Mouse (Mus musculus) hindbrain, embryonic 13.5 days (tissue): ENCODE data around the gene Eif5. TPM values are rescaled to one million over a fixed set of nuclear protein-coding genes. Genes with fewer than 3 reads are reported as not detected.
A peak's percentile ranks its signal among the peaks of the same experiment; 100 is the strongest.
"Not testable (repeated sequence)": the region's sequence is repeated elsewhere in the genome, so short reads cannot be mapped to it uniquely, and the experiment has no call there.

Experiments used
- ATAC-seq: fragments of 200-750 bp; cut with Nextera tagmentation; 2 replicates; pipeline ENCODE4 v1.8.0; 2017; ENCODE audit warnings: moderate TSS enrichment; ENCODE audit not compliant: low FRiP score
- H3K27ac ChIP-seq: fragments of 300-500 bp; sonication (generic); 2 replicates; pipeline ENCODE4 v1.5.1; 2015; ENCODE audit warnings: inconsistent platforms, mild to moderate bottlenecking, moderate library complexity
- H3K27me3 ChIP-seq: fragments of 300-500 bp; sonication (generic); 2 replicates; pipeline ENCODE4 v1.6.1; 2015; ENCODE audit warnings: mild to moderate bottlenecking, inconsistent platforms
- H3K36me3 ChIP-seq: fragments of 300-500 bp; sonication (generic); 2 replicates; pipeline ENCODE4 v1.6.1; 2015; ENCODE audit warnings: mild to moderate bottlenecking, inconsistent platforms
- H3K4me1 ChIP-seq: fragments of 300-500 bp; sonication (generic); replicated peaks from 2 replicates; pipeline ENCODE4 v1.6.1; 2015; ENCODE audit warnings: inconsistent platforms
- H3K4me2 ChIP-seq: fragments of 300-500 bp; sonication (generic); 2 replicates; pipeline ENCODE4 v1.6.1; 2015; ENCODE audit warnings: inconsistent platforms, mild to moderate bottlenecking, moderate library complexity
- H3K4me3 ChIP-seq: fragments of 300-500 bp; sonication (generic); 2 replicates; pipeline ENCODE4 v1.5.1; 2015; ENCODE audit warnings: mild to moderate bottlenecking, inconsistent platforms
- H3K9ac ChIP-seq: fragments of 300-500 bp; sonication (generic); 2 replicates; pipeline ENCODE4 v1.6.1; 2015; ENCODE audit warnings: mild to moderate bottlenecking, inconsistent platforms
- H3K9me3 ChIP-seq: fragments of 300-500 bp; sonication (generic); 2 replicates; pipeline ENCODE4 v1.6.1; 2016; ENCODE audit warnings: inconsistent platforms
- WGBS: fragments of 180-500 bp; shearing (Covaris S2); methylation state at CpG from one replicate; pipeline ENCODE4 v1.1.7; 2015; 5-methylcytosine and 5-hydroxymethylcytosine counted together
- polyA plus RNA-seq: library from polyadenylated mRNA; unstranded; fragments of >200 nt; fragmentation: Nextera tagmentation; extraction: Ambion mirVana; gene quantifications from 2 replicates; pipeline ENCODE4 v1.2.1, GENCODE M21; 2015

Eif5 gene
- polyA plus RNA-seq, 1 experiment from 2014 or later, result 630 TPM

- ATAC-seq, result no peak
- no peak overlapping the region for H3K27ac ChIP-seq
- no peaks in the 10 kb centered on the region for H3K4me1 ChIP-seq
- no peaks in the 10 kb centered on the region for H3K27me3 ChIP-seq
- H3K4me2 ChIP-seq, result no peak overlapping the region
- H3K4me3 ChIP-seq, result no peak overlapping the region
- peaks cover 9% of the 10 kb centered on the region for H3K36me3 ChIP-seq
- H3K9ac ChIP-seq, result no peak overlapping the region
- WGBS, result 76% methylated on average over 8 of the region's 8 CpGs
- no peaks in the 10 kb centered on the region for H3K9me3 ChIP-seq
Measured at GRCm38 (mm10) chr12:111552342-111552741, 14.5 kb downstream of the Eif5 start.

- Histone ChIP-seq H3K4me2 (no peak overlapping the region), H3K27ac (no peak overlapping the region), H3K27me3 (no peaks in the 10 kb centered on the region), H3K4me3 (no peak overlapping the region), H3K4me1 (peaks cover 9% of the 10 kb centered on the region), H3K9ac (no peak overlapping the region), H3K36me3 (no peaks in the 10 kb centered on the region), H3K9me3 (no peaks in the 10 kb centered on the region)
- 79% methylated on average over 4 of the region's 4 CpGs for WGBS
- no peak for ATAC-seq
Measured at GRCm38 (mm10) chr12:111555357-111555756, 17.5 kb downstream of the Eif5 start.

DNA sequence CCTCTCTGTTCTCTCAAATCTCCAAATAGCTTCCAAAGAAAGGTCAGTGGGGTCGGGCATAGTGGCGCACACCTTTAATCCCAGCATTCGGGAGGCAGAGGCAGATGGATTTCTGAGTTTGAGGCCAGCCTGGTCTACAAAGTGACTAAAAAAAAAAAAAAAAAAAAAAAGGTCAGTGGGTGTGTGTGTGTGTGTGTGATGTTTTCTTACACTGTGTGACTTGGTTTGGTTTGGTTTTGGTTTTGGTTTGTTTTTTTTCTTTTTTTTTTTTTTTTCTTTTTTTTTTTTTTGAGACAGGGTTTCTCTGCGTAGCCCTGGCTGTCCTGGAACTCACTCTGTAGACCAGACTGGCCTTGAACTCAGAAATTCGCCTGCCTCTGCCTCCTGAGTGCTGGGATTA lies 18.1 kb downstream of the Eif5 start:
- H3K27ac ChIP-seq, H3K27me3 ChIP-seq, H3K4me2 ChIP-seq, H3K4me3 ChIP-seq, H3K9me3 ChIP-seq, H3K36me3 ChIP-seq, H3K9ac ChIP-seq, ATAC-seq: not testable (repeated sequence)
- whole genome bisulfite sequencing, result 81% methylated on average over 5 of the region's 5 CpGs
- H3K4me1 ChIP-seq, result peaks cover 11% of the 10 kb centered on the region

GRCm38 (mm10) chr12:111557538-111557937 lies 19.7 kb downstream of the Eif5 start:
- Histone ChIP-seq H3K9ac (peak overlapping the region; percentile 24; the same call in 1 of the 2 replicates), H3K27me3 (no peaks in the 10 kb centered on the region), H3K36me3 (no peaks in the 10 kb centered on the region), H3K4me2 (no peak overlapping the region), H3K4me3 (no peak overlapping the region), H3K9me3 (no peaks in the 10 kb centered on the region), H3K4me1 (peaks cover 11% of the 10 kb centered on the region), H3K27ac (no peak overlapping the region)
- ATAC-seq, result no peak
- 73% methylated on average over 6 of the region's 6 CpGs for WGBS

DNA sequence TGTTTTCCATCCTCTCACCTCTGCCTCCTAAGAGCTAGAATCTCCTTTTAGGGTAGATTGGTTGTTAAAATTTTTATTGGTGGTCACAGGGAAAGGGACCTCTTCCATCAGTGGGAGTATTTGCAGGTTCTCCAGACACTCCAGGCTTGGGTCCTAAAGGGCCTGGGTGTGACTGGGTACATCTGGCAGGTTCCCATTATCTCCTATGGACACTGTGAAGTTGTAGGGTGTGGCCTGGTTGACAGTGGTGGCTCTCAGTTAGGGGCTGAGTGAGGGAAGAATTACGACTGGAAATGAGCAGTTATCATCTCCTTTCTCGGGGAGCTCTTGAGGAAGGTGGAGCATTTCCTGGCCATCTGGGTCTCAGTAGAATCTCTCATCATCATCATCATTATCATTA lies 20.8 kb downstream of the Eif5 start:
- H3K4me3 ChIP-seq, result no peak overlapping the region
- no peak for ATAC-seq
- no peaks in the 10 kb centered on the region for H3K36me3 ChIP-seq
- 74% methylated on average over 2 of the region's 2 CpGs for WGBS
- H3K9ac ChIP-seq, result no peak overlapping the region
- no peak overlapping the region for H3K27ac ChIP-seq
- no peaks in the 10 kb centered on the region for H3K27me3 ChIP-seq
- no peaks in the 10 kb centered on the region for H3K9me3 ChIP-seq
- H3K4me1 ChIP-seq, result peaks cover 11% of the 10 kb centered on the region
- H3K4me2 ChIP-seq, result no peak overlapping the region

DNA sequence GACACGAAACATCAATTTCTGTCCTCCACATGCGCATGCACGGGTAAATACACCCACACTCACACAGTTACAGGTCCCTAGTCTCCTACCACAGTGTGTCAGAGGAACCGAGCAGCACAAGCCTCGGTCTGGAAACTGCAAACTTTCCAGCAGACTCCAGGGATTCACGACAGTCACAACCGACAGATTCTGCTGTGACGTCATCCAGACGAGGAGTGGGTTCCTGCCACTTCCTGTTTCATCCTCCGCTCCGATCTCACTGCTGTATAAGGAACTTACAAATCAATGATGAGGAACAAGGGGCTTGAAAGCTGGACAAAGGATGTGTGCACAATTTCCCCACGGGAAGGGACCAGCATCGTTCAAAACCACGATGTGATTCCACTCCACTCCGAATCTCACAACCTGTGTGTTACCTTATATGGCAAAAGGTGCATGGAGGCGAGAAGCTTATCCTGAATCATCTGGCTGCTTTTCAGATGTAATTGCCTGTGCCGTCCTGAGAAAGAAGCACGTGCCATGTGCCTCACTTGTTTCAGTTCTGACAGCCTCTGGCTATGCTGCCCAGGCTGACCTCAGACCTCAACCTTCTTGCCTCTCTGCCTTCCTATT lies 21.9 kb downstream of the Eif5 start:
- Histone ChIP-seq H3K27ac (peak overlapping the region; percentile 35; the same call in 1 of the 2 replicates), H3K9me3 (no peaks in the 10 kb centered on the region), H3K4me1 (peaks cover 11% of the 10 kb centered on the region), H3K4me3 (no peak overlapping the region), H3K9ac (no peak overlapping the region), H3K36me3 (no peaks in the 10 kb centered on the region), H3K4me2 (peak overlapping the region; percentile 31), H3K27me3 (no peaks in the 10 kb centered on the region)
- ATAC-seq, result no peak
- WGBS, result 65% methylated on average over 18 of the region's 18 CpGs

- peak overlapping the region; percentile 35 for H3K27ac ChIP-seq
- 57% methylated on average over 5 of the region's 5 CpGs for WGBS
- no peak overlapping the region for H3K9ac ChIP-seq
- peaks cover 11% of the 10 kb centered on the region for H3K4me1 ChIP-seq
- no peaks in the 10 kb centered on the region for H3K27me3 ChIP-seq
- no peaks in the 10 kb centered on the region for H3K9me3 ChIP-seq
- ATAC-seq, result no peak
- H3K36me3 ChIP-seq, result no peaks in the 10 kb centered on the region
- no peak overlapping the region for H3K4me3 ChIP-seq
- H3K4me2 ChIP-seq, result no peak overlapping the region
Measured at GRCm38 (mm10) chr12:111560286-111560685, 22.5 kb downstream of the Eif5 start.

DNA sequence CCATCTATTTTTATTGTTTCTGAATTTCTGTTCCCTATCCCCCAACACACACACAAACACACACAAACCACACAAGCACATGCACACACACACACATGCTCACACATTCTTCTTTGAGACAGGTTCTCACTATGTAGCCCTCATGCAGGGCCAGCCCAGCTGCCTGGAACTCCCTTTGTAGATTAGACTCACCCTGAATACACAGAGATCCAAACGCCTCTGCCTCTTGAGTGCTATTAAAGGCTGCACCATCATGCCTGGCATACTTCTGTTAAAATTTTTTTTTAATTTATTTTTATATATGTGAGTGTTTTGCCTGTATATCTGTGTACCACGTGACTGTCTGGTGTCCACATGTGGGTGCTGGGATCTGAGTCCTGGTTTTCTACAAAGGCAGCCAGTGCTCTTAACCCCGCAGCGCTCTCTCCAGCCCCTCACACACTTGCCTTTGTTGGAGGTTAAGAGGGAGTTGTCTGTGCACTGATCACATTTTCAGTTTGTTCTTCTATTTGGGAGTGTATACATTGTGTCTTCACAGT lies 24.5 kb downstream of the Eif5 start:
- Histone ChIP-seq H3K9me3 (no peaks in the 10 kb centered on the region), H3K36me3 (no peaks in the 10 kb centered on the region), H3K4me3 (no peak overlapping the region), H3K27me3 (no peaks in the 10 kb centered on the region), H3K9ac (no peak overlapping the region), H3K4me1 (peaks cover 11% of the 10 kb centered on the region), H3K27ac (no peak overlapping the region), H3K4me2 (no peak overlapping the region)
- ATAC-seq, result no peak
- WGBS, result 58% methylated on average over 4 of the region's 4 CpGs

DNA sequence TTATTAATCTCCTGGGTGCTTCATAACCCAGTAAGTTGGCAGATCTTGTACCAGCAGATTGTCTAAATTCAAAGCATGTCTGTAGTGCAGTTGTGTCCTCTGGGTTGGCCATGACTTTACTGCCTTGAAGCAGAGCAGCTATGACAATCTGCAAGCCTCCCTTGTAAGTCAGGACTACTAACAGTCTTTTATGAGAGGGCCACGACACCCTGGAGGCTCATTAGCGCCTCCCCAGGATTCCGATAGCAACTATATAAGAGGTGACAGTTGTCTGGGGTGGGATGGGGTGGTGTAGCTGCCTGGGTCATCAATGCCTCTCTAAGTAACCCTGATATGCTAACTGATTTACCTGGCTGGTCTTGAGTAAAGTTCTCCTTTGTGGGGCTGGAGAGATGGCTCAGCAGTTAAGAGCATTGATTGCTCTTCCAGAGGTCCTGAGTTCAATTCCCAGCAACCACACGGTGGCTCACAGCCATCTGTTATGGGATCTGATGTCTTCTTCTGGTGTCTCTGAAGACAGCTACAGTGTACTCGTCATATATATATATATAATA lies 25.3 kb downstream of the Eif5 start:
- H3K4me2 ChIP-seq, result no peak overlapping the region
- no peak overlapping the region for H3K9ac ChIP-seq
- WGBS, result 46% methylated on average over 5 of the region's 5 CpGs
- ATAC-seq, result no peak
- no peak overlapping the region for H3K4me3 ChIP-seq
- no peaks in the 10 kb centered on the region for H3K27me3 ChIP-seq
- H3K4me1 ChIP-seq, result peaks cover 11% of the 10 kb centered on the region
- no peak overlapping the region for H3K27ac ChIP-seq
- no peaks in the 10 kb centered on the region for H3K36me3 ChIP-seq
- H3K9me3 ChIP-seq, result no peaks in the 10 kb centered on the region

GRCm38 (mm10) chr12:111565363-111565762 lies 27.5 kb downstream of the Eif5 start:
- no peak overlapping the region for H3K4me3 ChIP-seq
- ATAC-seq, result no peak
- 89% methylated on average over 5 of the region's 5 CpGs for WGBS
- peaks cover 2% of the 10 kb centered on the region for H3K4me1 ChIP-seq
- no peak overlapping the region for H3K27ac ChIP-seq
- no peak overlapping the region for H3K4me2 ChIP-seq
- H3K27me3 ChIP-seq, result no peaks in the 10 kb centered on the region
- H3K9me3 ChIP-seq, result no peaks in the 10 kb centered on the region
- H3K9ac ChIP-seq, result no peak overlapping the region
- H3K36me3 ChIP-seq, result no peaks in the 10 kb centered on the region

GRCm38 (mm10) chr12:111568836-111569235 lies 31.0 kb downstream of the Eif5 start:
- peaks cover 20% of the 10 kb centered on the region for H3K4me1 ChIP-seq
- H3K9me3 ChIP-seq, result no peaks in the 10 kb centered on the region
- H3K4me3 ChIP-seq, result no peak overlapping the region
- no peaks in the 10 kb centered on the region for H3K27me3 ChIP-seq
- H3K4me2 ChIP-seq, result no peak overlapping the region
- no peaks in the 10 kb centered on the region for H3K36me3 ChIP-seq
- no peak overlapping the region for H3K9ac ChIP-seq
- no peak overlapping the region for H3K27ac ChIP-seq
- 66% methylated on average over 11 of the region's 11 CpGs for WGBS
- ATAC-seq, result no peak

GRCm38 (mm10) chr12:111572406-111572805 lies 34.6 kb downstream of the Eif5 start:
- Histone ChIP-seq H3K4me2 (peak overlapping the region; percentile 84; the same call in 1 of the 2 replicates), H3K4me3 (no peak overlapping the region), H3K36me3 (no peaks in the 10 kb centered on the region), H3K4me1 (peaks cover 35% of the 10 kb centered on the region), H3K27ac (no peak overlapping the region), H3K9ac (peak overlapping the region; percentile 69; the same call in 1 of the 2 replicates), H3K9me3 (no peaks in the 10 kb centered on the region), H3K27me3 (no peaks in the 10 kb centered on the region)
- ATAC-seq, result no peak
- 82% methylated on average over 7 of the region's 7 CpGs for WGBS

GRCm38 (mm10) chr12:111573315-111573714 lies 35.5 kb downstream of the Eif5 start:
- H3K27ac ChIP-seq, result peak overlapping the region; percentile 98
- H3K4me1 ChIP-seq, result peaks cover 35% of the 10 kb centered on the region
- H3K27me3 ChIP-seq, result no peaks in the 10 kb centered on the region
- H3K4me2 ChIP-seq, result peak overlapping the region; percentile 84
- peak overlapping the region; percentile 99 for H3K4me3 ChIP-seq
- H3K9ac ChIP-seq, result peak overlapping the region; percentile 69
- ATAC-seq, result no peak
- no peaks in the 10 kb centered on the region for H3K9me3 ChIP-seq
- WGBS, result 32% methylated on average over 6 of the region's 6 CpGs
- H3K36me3 ChIP-seq, result no peaks in the 10 kb centered on the region
